Mouse (Mus musculus): ENCODE measurements around the gene Zmiz1.
A peak's percentile ranks its signal among the peaks of the same experiment; 100 is the strongest.

The Zmiz1 gene

GRCm38 (mm10) chr14:25585545-25586301, 126.7 kb downstream of the Zmiz1 start:
- no peak for DNase-seq (ENCODE audit: extremely low read depth, insufficient read length, low spot score)

DNA sequence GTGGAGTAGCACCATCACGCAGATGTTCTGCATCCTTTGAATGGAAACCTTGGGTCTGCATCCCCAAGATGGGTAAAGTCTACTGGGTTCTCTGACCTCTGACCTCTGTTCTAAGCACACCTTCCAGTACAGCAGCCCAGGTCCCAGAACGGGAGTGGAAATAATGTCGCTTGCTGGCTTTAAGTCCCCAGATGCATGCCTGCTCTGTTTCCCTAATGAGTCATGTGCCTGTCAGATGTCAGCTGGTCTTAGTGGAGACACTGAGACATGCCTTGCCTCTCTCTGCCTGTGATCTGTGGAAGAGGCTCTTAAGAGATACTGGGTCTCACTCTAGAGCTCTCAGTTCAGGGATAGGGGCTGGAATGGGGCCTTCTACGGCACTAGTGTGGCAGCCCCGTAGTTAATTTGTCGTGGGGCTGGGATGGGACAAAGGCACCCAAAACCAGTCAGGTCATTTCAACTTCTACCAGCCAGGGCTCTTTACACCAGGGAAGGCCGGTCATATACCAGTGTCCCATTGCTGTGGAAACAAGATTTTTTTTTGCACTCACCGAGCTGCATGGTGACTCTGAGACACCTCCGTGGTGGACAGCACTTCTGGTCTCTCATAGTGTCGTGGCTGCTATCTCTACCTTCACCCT, 128.0 kb downstream of the Zmiz1 start:
- peak; percentile 62 for DNase-seq (ENCODE audit: extremely low read depth, insufficient read length, low spot score)

- peak; percentile 64 for DNase-seq (ENCODE audit: extremely low read depth, insufficient read length, low spot score)
These were observed 128.6 kb downstream of the Zmiz1 start for GRCm38 (mm10) chr14:25587487-25588001.

- no peak for DNase-seq (ENCODE audit: extremely low read depth, insufficient read length, low spot score)
These were observed 129.2 kb downstream of the Zmiz1 start for GRCm38 (mm10) chr14:25588156-25588555.

- DNase-seq (ENCODE audit: extremely low read depth, insufficient read length, low spot score): peak; percentile 67
These were observed 130.3 kb downstream of the Zmiz1 start for GRCm38 (mm10) chr14:25588946-25589937.

- DNase-seq (ENCODE audit: extremely low read depth, insufficient read length, low spot score): no peak
These were observed 132.0 kb downstream of the Zmiz1 start for GRCm38 (mm10) chr14:25591000-25591399.

DNA sequence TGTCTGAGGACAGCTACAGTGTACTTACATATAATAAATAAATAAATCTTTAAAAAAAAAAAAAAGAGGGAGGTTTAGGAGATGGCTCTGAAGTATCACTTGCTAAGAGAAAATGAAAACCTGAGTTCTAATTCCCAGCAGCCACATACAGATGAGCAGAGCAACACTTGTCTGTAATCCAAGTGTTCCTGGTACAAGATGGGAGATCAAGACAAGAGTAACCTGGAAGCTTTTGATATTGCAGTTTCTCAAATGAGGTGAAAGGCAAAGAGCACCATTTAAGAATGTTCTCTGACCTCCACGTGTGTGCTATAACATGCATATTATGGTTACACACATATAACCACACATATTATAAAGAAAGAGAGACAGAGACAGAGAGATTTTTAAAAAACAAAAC, 132.4 kb downstream of the Zmiz1 start:
- no peak for DNase-seq (ENCODE audit: extremely low read depth, insufficient read length, low spot score)

DNA sequence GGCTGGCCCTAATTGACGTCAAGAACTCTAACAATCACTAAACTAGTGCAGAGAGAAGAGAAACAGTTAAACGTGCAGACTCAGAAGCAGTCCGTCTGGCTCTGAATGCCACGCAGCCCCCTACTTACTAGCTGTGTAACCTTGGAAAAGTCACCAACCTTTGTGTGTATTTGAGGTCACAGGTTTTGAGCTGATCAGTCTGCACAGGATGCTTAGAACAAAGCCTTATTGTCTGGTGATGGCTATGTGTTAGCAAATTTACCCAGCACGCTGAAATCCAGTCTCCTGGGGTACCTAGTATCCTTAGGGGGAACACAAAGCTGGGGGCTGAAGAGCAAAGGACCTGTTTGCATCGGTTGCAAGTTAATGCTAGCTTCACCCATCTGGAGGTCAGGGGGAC, 133.5 kb downstream of the Zmiz1 start:
- no peak for DNase-seq (ENCODE audit: extremely low read depth, insufficient read length, low spot score)

GRCm38 (mm10) chr14:25593876-25594275, 134.9 kb downstream of the Zmiz1 start:
- no peak for DNase-seq (ENCODE audit: extremely low read depth, insufficient read length, low spot score)

GRCm38 (mm10) chr14:25594611-25595010, 135.6 kb downstream of the Zmiz1 start:
- no peak for DNase-seq (ENCODE audit: extremely low read depth, insufficient read length, low spot score)

DNA sequence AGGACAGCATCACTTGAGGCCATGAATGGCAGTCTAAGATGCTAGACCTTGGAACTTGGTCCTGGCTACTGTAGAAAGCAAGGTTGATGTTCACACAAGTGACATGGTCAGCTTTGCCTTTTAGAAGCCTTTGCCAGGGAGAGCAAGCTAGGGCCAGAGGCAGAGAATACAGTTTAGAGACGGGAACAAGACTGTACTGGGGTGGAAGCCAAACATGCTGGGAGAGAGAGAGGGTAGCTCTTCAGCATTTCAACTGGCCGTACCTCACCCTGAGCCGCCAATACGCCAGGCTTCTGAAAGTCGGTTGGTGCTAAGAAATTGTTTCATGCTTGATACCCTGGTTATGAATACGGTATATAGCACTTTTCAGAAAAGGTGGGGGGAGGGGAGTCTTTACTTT, 140.0 kb downstream of the Zmiz1 start:
- no peak for DNase-seq (ENCODE audit: extremely low read depth, insufficient read length, low spot score)

- no peak for DNase-seq (ENCODE audit: extremely low read depth, insufficient read length, low spot score)
These were observed 140.9 kb downstream of the Zmiz1 start for GRCm38 (mm10) chr14:25599934-25600333.

DNA sequence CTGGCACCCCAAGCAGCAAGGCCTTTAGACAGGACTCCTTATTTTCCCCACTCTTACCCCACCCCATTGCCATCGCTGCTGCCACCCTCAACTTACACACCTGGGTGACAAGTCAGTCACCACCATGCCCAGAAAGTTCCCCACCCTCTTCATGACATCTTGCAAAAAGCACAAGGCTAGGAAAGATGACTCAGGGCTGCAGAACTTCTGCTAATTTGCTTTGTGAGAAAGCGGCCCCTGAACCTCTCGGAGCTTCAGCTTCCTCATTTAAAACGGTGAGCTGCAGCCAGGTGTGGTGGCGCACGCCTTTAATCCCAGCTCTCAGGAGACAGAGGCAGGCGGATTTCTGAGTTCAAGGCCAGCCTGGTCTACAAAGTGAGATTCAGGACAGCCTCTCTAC, 141.4 kb downstream of the Zmiz1 start:
- no peak for DNase-seq (ENCODE audit: extremely low read depth, insufficient read length, low spot score)

DNA sequence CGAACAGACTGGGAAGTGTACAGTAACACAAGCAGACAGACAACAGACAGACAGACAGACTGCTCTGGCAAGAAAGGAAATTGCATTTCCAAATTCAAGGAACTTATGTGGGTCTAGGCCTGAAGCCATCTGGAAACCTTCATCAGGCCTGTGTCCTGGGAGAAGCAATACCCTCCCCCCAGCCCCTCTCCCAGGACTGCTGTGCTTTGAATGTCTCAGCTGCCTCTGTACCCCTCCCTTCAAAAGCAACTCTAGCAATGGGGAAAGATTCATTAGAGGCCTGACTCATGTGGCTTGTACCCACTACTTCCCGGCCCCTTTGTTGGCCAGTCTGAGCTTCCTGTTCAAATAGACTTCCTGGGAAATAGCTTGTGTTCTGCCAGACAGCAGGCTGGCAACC, 142.0 kb downstream of the Zmiz1 start:
- DNase-seq (ENCODE audit: extremely low read depth, insufficient read length, low spot score): no peak

GRCm38 (mm10) chr14:25602018-25602417, 143.0 kb downstream of the Zmiz1 start:
- no peak for DNase-seq (ENCODE audit: extremely low read depth, insufficient read length, low spot score)

DNA sequence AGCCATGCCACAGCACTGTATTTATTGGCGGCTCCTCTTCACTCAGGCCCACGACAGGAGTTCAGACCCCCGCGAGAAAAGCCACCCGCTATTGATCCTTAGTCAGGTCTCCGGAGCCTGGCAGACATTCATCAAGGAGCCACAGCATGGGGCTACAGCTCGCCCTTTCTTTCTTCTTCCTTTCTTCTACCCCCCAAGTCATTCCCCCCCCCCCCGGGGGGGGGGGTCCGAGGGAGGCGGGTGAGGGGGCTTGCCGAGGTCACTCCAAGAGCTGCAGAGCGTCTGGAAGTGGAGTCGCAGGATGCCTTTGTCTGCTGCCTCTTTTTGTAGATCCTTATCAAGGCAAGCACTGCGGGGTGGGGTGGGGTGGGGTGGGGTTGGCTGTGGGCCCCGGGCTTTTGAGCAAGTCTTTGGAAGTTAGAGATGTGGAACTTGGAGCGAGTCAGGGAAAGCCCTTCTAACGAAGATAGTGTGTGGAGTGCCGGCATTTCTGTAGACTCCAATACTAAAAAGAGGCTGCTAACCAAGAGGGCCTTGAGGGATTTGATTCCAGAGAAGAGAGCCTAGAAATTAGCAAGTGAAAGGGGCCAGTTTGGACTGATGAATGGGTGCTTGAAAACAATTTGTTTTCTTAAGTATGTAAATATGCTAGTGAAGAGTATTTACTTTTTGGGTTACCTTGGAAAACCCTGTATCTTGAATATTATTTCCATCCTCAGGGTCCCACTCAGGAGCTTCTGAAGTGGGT, 145.6 kb downstream of the Zmiz1 start:
- DNase-seq (ENCODE audit: extremely low read depth, insufficient read length, low spot score): no peak

- DNase-seq (ENCODE audit: extremely low read depth, insufficient read length, low spot score): no peak
These were observed 147.6 kb downstream of the Zmiz1 start for GRCm38 (mm10) chr14:25606372-25607140.

DNA sequence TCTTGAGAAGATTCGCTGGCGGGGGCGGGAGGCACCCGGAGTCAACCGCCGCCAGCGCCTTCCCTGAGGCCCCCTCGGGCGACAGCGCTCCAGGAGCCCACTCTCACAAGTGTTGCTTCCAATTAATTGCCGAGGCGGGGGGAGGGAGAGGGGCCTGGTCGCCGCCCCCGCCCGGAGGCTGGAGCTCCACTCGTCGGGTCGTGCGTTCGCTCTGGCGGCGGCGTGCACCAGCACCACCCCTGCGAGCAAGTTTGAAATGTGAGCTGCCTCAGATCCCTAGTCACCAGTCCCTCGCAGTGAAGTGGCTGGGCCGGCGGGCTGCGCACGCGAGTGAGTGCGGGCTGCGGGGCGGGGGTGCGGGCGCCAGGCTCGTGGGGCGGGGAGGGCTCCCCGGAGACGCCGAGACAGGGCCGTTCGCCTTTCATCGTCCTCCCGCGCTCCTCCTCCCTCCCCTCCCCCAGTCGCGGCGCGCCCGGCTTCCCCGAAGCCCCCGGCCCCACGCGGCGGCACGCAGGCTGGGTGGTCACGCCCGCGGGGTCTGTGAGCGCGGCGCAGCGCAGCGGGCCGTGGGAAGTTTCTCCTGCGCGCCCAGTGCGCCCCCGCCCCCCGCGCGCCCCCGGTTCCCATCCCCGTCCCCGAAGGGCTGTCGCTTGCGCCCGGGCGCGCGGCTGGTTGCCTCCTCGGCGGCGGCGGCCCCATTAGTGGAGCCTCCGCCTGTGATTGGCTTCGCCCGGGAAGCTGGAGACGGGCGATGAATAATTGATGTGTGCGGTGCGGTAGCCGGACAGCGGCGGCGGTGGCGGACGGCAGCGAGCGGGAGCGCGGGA, 148.4 kb downstream of the Zmiz1 start:
- DNase-seq (ENCODE audit: extremely low read depth, insufficient read length, low spot score): no peak
